9 mouse cellular contexts compared by ENCODE assay signal in genomic region chr9:21165952-21166451, GRCm38 (mm10). TPM values are rescaled to one million over a fixed set of nuclear protein-coding genes. Genes with fewer than 3 reads are reported as not detected.
DNase-seq lines count a peak whose midpoint lies in the region; ATAC-seq and TF ChIP-seq lines count a peak whose summit lies in the region.
"Had no signal": no experiment of that assay in that cellular context is flagged by ENCODE, and none has a peak within 500 bp of the region (broad histone marks: within the 10 kb centered on the region; RNA-seq: fewer than 3 reads in every experiment).

No protein-coding gene starts in this region.

- no peak for TF ChIP-seq POLR2A in limb, embryonic 14.5 days (IDR thresholded peaks at IDR 0.05; ENCODE audit: borderline replicate concordance, extremely low read depth, insufficient read depth, insufficient read length)

- H3K9me3 ChIP-seq in embryonic facial prominence, embryonic 15.5 days (replicated peaks), result no peaks in the 10 kb centered on the region
- no peaks in the 10 kb centered on the region for H3K9me3 ChIP-seq in hindbrain, embryonic 14.5 days (ENCODE audit: control insufficient read depth, low read length)
- no peaks in the 10 kb centered on the region for H3K9me3 ChIP-seq in limb, embryonic 14.5 days (ENCODE audit: control insufficient read depth, low read length)
- H3K9me3 ChIP-seq: G1E had no signal

- peaks cover 52% of the 10 kb centered on the region for H3K27me3 ChIP-seq in embryonic facial prominence, embryonic 15.5 days
- peaks cover 66% of the 10 kb centered on the region for H3K27me3 ChIP-seq in hindbrain, embryonic 14.5 days (ENCODE audit: control insufficient read depth, insufficient read depth, low read length)
- peaks cover 50% of the 10 kb centered on the region for H3K27me3 ChIP-seq in limb, embryonic 14.5 days (ENCODE audit: control insufficient read depth, insufficient read depth, low read length)

- peak overlapping the region; percentile 28 for H3K9ac ChIP-seq in embryonic facial prominence, embryonic 15.5 days
- H3K9ac ChIP-seq in hindbrain, embryonic 14.5 days, result peak overlapping the region; percentile 55
- peak overlapping the region; percentile 48 for H3K9ac ChIP-seq in limb, embryonic 14.5 days (ENCODE audit: low read depth, low read length, severe bottlenecking)

- DNase-seq in cerebellum, postnatal 25 days, result peak; percentile 43 to 68
- DNase-seq in cerebellum, adult 11 months, result no peak
- DNase-seq in CD4-positive helper T cell, adult 2 months (ENCODE audit: low read depth, low spot score), result peak; percentile 66
- no peak for DNase-seq in hindbrain, embryonic 14.5 days (ENCODE audit: low spot score)
- no peak for DNase-seq in limb, embryonic 14.5 days (ENCODE audit: low spot score)
- DNase-seq in neural tube, embryonic 10.5 days (ENCODE audit: extremely low spot score, low spot score), result peak; percentile 59

- peak overlapping the region; percentile 99 for H3K4me2 ChIP-seq in embryonic facial prominence, embryonic 15.5 days (replicated peaks)
- peak overlapping the region; percentile 67 for H3K4me2 ChIP-seq in hindbrain, embryonic 14.5 days (replicated peaks)
- peak overlapping the region; percentile 86 for H3K4me2 ChIP-seq in limb, embryonic 14.5 days (replicated peaks; ENCODE audit: low read depth, low read length, severe bottlenecking)

- H3K4me3 ChIP-seq in embryonic facial prominence, embryonic 15.5 days (replicated peaks), result peak overlapping the region; percentile 57
- H3K4me3 ChIP-seq in hindbrain, embryonic 14.5 days (replicated peaks; ENCODE audit: low read length), result peak overlapping the region; percentile 42
- peak overlapping the region; percentile 49 for H3K4me3 ChIP-seq in limb, embryonic 14.5 days (replicated peaks; ENCODE audit: low read length)

- WGBS in embryonic facial prominence, embryonic 15.5 days, result 1% methylated on average over 47 of the region's 47 CpGs
- WGBS in hindbrain, embryonic 14.5 days, result under 1% methylated on average over 47 of the region's 47 CpGs
- 1% methylated on average over 30 of the region's 47 CpGs for WGBS in limb, embryonic 14.5 days

- H3K4me1 ChIP-seq in embryonic facial prominence, embryonic 15.5 days, result peaks cover 55% of the 10 kb centered on the region
- peaks cover 13% of the 10 kb centered on the region for H3K4me1 ChIP-seq in hindbrain, embryonic 14.5 days (replicated peaks; ENCODE audit: control insufficient read depth, insufficient read depth, low read length)
- H3K4me1 ChIP-seq in limb, embryonic 14.5 days (ENCODE audit: control insufficient read depth, insufficient read depth, low read length), result peaks cover 32% of the 10 kb centered on the region

- no peaks in the 10 kb centered on the region for H3K36me3 ChIP-seq in embryonic facial prominence, embryonic 15.5 days
- H3K36me3 ChIP-seq in hindbrain, embryonic 14.5 days (replicated peaks; ENCODE audit: control insufficient read depth, insufficient read depth), result no peaks in the 10 kb centered on the region
- no peaks in the 10 kb centered on the region for H3K36me3 ChIP-seq in limb, embryonic 14.5 days (ENCODE audit: control insufficient read depth, insufficient read depth, low read length)
- H3K36me3 ChIP-seq: G1E had no signal

- H3K27ac ChIP-seq in embryonic facial prominence, embryonic 15.5 days (replicated peaks), result no peak overlapping the region
- H3K27ac ChIP-seq in hindbrain, embryonic 14.5 days, result no peak overlapping the region
- H3K27ac ChIP-seq in limb, embryonic 14.5 days (replicated peaks; ENCODE audit: low read depth, low read length), result no peak overlapping the region

- no peak for ATAC-seq in embryonic facial prominence, embryonic 15.5 days (ENCODE audit: insufficient number of reproducible peaks, low FRiP score, low TSS enrichment, low read depth)
- no peak for ATAC-seq in hindbrain, embryonic 14.5 days (ENCODE audit: low FRiP score)
- ATAC-seq in limb, embryonic 14.5 days (ENCODE audit: low FRiP score, low read depth), result no peak
- no peak for ATAC-seq in activated CD4-positive, CD25-positive, alpha-beta regulatory T cell, adult 4 months

RNA-seq across cellular contexts. Expression of gene Pde4a, which starts 0.5 kb away (rescaled TPM):
- polyA plus RNA-seq in embryonic facial prominence, embryonic 15.5 days (2015; fragmentation: Nextera tagmentation; extraction: Ambion mirVana), result 7.5 and 9.4 TPM in 2 replicates
- polyA plus RNA-seq in hindbrain, embryonic 14.5 days (2014; fragmentation: Nextera tagmentation; extraction: Ambion mirVana), result 28.8 and 35.5 TPM in 2 replicates
- polyA plus RNA-seq in limb, embryonic 14.5 days (2012; rRNA removed), result 5.7 and 7.1 TPM in 2 replicates
- polyA plus RNA-seq in limb, embryonic 14.5 days (2014; fragmentation: Nextera tagmentation; extraction: Ambion mirVana), result 4.4 and 5.7 TPM in 2 replicates
- polyA plus RNA-seq in activated CD4-positive, CD25-positive, alpha-beta regulatory T cell, adult 4 months (2017; shearing (Covaris generic)), result 1 to 10 TPM in 1 of 2 experiments, under 1 TPM in 1; 0.44 to 1.1 TPM

RNA-seq across cellular contexts. Expression of gene Cdc37, which starts 16.2 kb away (rescaled TPM):
- 296 and 300 TPM in 2 replicates for polyA plus RNA-seq in embryonic facial prominence, embryonic 15.5 days (2015; fragmentation: Nextera tagmentation; extraction: Ambion mirVana)
- 192 and 215 TPM in 2 replicates for polyA plus RNA-seq in hindbrain, embryonic 14.5 days (2014; fragmentation: Nextera tagmentation; extraction: Ambion mirVana)
- polyA plus RNA-seq in limb, embryonic 14.5 days (2012; rRNA removed), result 145 and 257 TPM in 2 replicates
- 292 and 299 TPM in 2 replicates for polyA plus RNA-seq in limb, embryonic 14.5 days (2014; fragmentation: Nextera tagmentation; extraction: Ambion mirVana)
- 100 to 1,000 TPM; 102 to 129 TPM for polyA plus RNA-seq in activated CD4-positive, CD25-positive, alpha-beta regulatory T cell, adult 4 months (2017; shearing (Covaris generic))

RNA-seq across cellular contexts. Expression of gene Tyk2, which starts 35.0 kb away (rescaled TPM):
- 13.9 and 16.0 TPM in 2 replicates for polyA plus RNA-seq in embryonic facial prominence, embryonic 15.5 days (2015; fragmentation: Nextera tagmentation; extraction: Ambion mirVana)
- 7.3 and 8.4 TPM in 2 replicates for polyA plus RNA-seq in hindbrain, embryonic 14.5 days (2014; fragmentation: Nextera tagmentation; extraction: Ambion mirVana)
- polyA plus RNA-seq in limb, embryonic 14.5 days (2012; rRNA removed), result 20.9 and 25.8 TPM in 2 replicates
- 10.6 and 11.4 TPM in 2 replicates for polyA plus RNA-seq in limb, embryonic 14.5 days (2014; fragmentation: Nextera tagmentation; extraction: Ambion mirVana)
- polyA plus RNA-seq in activated CD4-positive, CD25-positive, alpha-beta regulatory T cell, adult 4 months (2017; shearing (Covaris generic)), result 10 to 100 TPM; 30.0 to 60.9 TPM

Comparison
In these comparisons a context has a peak if more than half of its experiments do, and no peak if none do; other contexts are left out.
1. DNase-seq: peak in cerebellum, postnatal 25 days (2 of 2), CD4-positive helper T cell, adult 2 months (single experiment) and neural tube, embryonic 10.5 days (single experiment); none in cerebellum, adult 11 months (single experiment), hindbrain, embryonic 14.5 days (single experiment) and limb, embryonic 14.5 days (single experiment).
2. Peak in every context shown above with its lines, with median percentiles within 50 percentile points of each other: H3K4me2 ChIP-seq, H3K4me3 ChIP-seq and H3K9ac ChIP-seq.